Mouse (Mus musculus) brown adipose tissue, adult 24 weeks (tissue): ENCODE measurements around the gene Eif1b. TPM values are rescaled to one million over a fixed set of nuclear protein-coding genes. Genes with fewer than 3 reads are reported as not detected.

Experiments used
- H3K27ac ChIP-seq: fragments of 200-500 bp; replicated peaks from 2 replicates; pipeline ENCODE4 v1.5.1; 2012; ENCODE audit warnings: low read depth, mild to moderate bottlenecking, low read length
- H3K4me1 ChIP-seq: fragments of 200-500 bp; 2 replicates; pipeline ENCODE4 v1.6.1; 2012; ENCODE audit warnings: low read length, mixed read lengths; ENCODE audit not compliant: control insufficient read depth, insufficient read depth, insufficient read length
- H3K4me3 ChIP-seq: fragments of 200-500 bp; 2 replicates; pipeline ENCODE4 v1.5.1; 2012; ENCODE audit warnings: low read depth, mild to moderate bottlenecking, low read length, moderate library complexity; ENCODE audit not compliant: insufficient read depth
- polyA plus RNA-seq: library from polyadenylated mRNA; stranded (reverse); fragments of >200 nt; gene quantifications from 2 replicates; pipeline ENCODE4 v1.2.4, GENCODE M21; 2012; ENCODE audit not compliant: missing spikeins, insufficient read depth, insufficient read length

Gene Eif1b
- polyA plus RNA-seq, 1 experiment = 46.0 TPM

DNA sequence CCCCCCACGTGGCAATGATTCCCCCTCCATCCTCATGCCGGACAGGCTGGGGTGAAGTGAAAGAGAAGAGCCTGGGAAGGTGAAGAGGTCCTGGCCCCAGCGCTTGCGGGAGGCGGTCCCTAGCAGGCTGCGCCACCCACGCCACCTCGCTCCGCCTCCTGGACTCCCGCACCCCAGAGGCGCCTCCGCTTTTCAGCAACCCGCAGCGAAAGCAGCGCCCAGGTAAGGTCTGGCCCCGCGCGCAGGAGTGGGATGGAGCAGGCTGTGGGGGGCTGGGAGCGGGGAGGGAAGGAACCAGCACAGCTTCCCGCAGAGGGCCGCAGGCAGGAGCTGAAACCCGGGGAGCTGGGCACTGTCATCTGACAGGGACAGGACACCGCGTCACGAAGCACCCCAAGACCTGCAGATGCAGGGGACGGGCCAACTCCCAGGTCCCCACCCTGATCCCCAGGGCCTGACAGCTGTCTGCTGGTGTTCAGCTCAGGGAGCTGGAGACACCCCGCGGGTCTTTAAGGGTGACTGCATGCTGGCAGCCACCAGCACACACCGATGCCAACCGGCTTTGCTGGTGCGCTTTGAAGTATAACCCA, 47.7 kb downstream of the Eif1b start, which contains the start of gene Entpd3:
Gene Entpd3 (plus strand): TSS at position 157 of the 590 bp plus-strand sequence.
- H3K27ac ChIP-seq = no peak within 1 kb of the TSS
- H3K4me1 ChIP-seq = peaks cover 4% of the 10 kb centered on the region
- peak within 1 kb of the TSS; percentile 41 for H3K4me3 ChIP-seq

DNA sequence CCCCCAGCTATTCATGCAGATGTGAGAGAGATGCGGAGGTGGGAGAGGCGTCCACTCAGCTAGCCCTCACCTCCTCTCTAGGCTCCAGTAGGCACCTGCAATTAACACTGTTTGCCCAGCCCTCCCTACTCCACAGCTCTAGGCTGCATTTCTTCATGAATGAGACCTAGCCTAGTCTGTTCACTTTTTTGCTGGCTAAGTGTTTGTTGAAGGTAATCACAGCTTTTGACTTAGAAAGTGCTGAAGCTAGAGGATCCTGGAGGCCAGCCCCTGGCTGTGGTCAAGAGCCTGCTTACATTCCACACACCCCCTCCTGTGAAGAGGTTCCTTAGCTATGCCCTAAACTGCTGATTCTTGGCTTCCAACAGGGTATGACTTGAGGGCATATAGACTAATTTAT, 49.4 kb downstream of the Eif1b start:
- H3K4me1 ChIP-seq = peaks cover 4% of the 10 kb centered on the region
- no peak overlapping the region for H3K27ac ChIP-seq
- no peak overlapping the region for H3K4me3 ChIP-seq

DNA sequence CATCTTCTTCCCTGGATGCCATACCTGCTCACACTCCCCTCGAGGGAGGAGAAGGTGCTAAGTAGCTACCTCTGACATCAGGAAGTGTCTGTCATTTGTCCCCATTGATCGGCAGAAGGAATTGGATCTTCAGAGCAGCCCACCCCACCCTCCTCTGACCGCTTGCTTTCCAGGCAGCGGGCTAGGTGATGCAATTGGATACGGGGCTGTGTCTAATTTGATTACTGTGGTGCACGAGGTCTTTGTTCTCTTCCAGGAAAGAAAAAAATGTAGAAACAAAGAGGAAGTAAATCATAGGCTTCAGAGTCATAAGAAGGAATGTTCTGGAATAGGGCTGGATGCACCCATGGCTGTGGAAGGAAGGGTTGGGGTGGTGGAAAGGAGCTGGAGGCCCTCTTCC, 50.2 kb downstream of the Eif1b start:
- Histone ChIP-seq H3K27ac (no peak overlapping the region), H3K4me1 (peaks cover 4% of the 10 kb centered on the region), H3K4me3 (no peak overlapping the region)

Other genes starting within 250 kb of the Eif1b start
- gene Myrip, start 190.7 kb upstream of the Eif1b start, polyA plus RNA-seq = 1.1 and 1.8 TPM in 2 replicates
- not detected in 2 replicates for gene Entpd3, start 47.6 kb downstream of the Eif1b start, polyA plus RNA-seq
- 403 and 404 TPM in 2 replicates for gene Rpl14, start 79.2 kb downstream of the Eif1b start, polyA plus RNA-seq